Mouse (Mus musculus): ENCODE data around the gene Ugt1a9. TPM values are rescaled to one million over a fixed set of nuclear protein-coding genes. Genes with fewer than 3 reads are reported as not detected.
"Not testable (repeated sequence)": the region's sequence is repeated elsewhere in the genome, so short reads cannot be mapped to it uniquely, and the experiment has no call there.

The Ugt1a9 gene
- polyA plus RNA-seq (2011; ENCODE audit: insufficient read depth, insufficient read length, low replicate concordance, missing spikeins) = not detected in 2 replicates

DNA sequence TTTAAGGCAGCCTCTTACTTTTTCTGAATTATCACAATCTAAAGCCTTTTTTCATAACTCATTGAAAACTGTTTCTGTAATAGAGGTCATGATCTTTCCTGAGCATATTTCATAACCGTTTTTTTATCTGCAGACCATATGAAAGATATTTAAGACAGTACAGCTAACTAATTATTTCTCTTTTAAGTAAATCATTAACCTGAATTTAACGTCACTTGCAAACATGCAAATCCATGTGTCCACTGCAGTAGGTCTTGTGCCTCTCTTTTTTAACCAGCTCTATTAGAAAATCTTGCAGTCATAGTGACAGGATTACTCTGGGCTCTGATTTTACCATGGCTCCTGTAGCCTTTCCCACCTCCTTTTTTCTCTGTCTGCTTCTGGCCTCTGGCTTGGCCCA lies at the start of gene Ugt1a9:
Gene Ugt1a9 (plus strand): TSS at position 306 of the 400 bp plus-strand sequence.
- Histone ChIP-seq H3K4me1 (ENCODE audit: control insufficient read depth, insufficient read depth, low read length) (no peaks in the 10 kb centered on the region), H3K27ac (ENCODE audit: control insufficient read depth, insufficient read depth, low read depth, low read length, poor library complexity) (no peak within 1 kb of the TSS), H3K4me3 (replicated peaks; ENCODE audit: control insufficient read depth, low read depth, low read length) (no peak within 1 kb of the TSS)
- 75% methylated on average over 2 of the region's 2 CpGs for WGBS
- TF ChIP-seq POLR2A (IDR thresholded peaks at IDR 0.05; ENCODE audit: borderline replicate concordance, control insufficient read depth, low read depth, low read length) = no peak
- no peak for TF ChIP-seq CTCF (IDR thresholded peaks at IDR 0.05; ENCODE audit: control insufficient read depth, insufficient read depth, low read length)

DNA sequence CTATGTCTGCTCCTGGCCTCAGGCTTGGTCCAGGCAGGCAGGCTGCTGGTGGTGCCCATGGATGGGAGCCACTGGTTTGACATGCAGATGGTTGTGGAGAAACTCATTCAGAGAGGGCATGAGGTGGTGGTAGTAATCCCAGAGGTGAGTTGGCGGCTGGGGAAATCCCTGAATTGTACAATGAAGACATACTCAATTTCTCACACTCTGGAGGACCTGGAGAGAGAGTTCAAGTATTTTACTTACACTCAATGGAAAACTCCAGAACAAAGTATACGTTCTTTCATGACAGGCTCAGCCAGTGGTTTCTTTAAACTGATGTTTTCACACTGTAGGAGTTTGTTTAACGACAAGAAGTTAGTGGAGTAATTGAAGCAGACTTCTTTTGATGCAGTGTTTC lies 45.4 kb upstream of the Ugt1a9 start:
- 72% methylated on average over 3 of the region's 3 CpGs for WGBS
- not testable (repeated sequence) for H3K4me3 ChIP-seq (replicated peaks; ENCODE audit: control insufficient read depth, low read depth, low read length); H3K4me1 ChIP-seq (ENCODE audit: control insufficient read depth, insufficient read depth, low read length); H3K27ac ChIP-seq (ENCODE audit: control insufficient read depth, insufficient read depth, low read depth, low read length, poor library complexity)

DNA sequence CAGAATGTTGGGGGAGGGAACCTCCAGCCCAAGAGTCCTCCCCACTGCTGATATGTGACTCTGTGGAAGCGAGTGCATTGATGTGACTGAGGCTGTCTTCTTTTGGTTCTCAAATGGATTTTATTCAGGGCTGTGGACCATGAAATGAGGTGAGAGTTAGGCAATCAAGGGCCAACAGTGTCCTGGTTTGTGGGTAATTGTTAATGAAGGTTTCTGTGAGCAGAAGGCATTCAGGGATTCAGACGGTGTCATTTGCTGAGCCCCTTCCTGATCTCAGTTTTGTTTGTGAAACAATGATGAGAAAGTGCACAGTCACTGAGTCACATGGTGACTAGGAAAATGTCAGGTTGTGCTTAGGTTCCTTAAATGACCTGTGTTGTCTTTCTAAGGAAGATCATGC lies 27.6 kb upstream of the Ugt1a9 start:
- not testable (repeated sequence) for H3K4me3 ChIP-seq (replicated peaks; ENCODE audit: control insufficient read depth, low read depth, low read length); H3K4me1 ChIP-seq (ENCODE audit: control insufficient read depth, insufficient read depth, low read length); H3K27ac ChIP-seq (ENCODE audit: control insufficient read depth, insufficient read depth, low read depth, low read length, poor library complexity)
- 25% methylated on average over 1 of the region's 2 CpGs for WGBS

DNA sequence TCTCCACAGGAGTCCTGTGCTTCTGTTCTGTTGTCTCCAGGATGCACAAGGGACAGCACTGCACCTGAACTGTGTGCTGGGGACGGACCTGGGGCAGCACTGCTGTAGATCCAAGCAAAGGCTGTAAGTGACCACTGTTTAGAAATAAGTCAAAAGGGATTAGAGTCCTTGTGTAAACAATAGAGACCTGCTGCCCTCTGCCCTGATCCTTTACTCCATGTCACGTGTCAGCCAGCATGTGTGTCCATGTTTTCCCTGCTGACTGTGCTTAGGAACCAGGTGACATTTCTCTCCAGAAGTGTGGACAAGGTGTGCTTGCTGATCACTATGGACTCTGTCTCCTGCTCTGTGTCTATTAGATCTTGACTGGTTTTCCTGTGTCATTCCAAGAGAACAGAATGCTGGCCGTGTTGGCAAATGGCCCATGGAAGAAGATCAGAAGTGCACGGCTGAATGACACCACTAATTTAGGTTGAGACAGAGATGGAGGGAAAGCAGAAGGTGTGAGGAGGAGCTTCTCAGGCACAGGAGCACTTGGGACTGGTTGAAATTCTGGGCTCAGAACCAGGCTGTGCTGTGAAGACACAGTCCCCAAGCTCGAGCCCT lies 25.7 kb upstream of the Ugt1a9 start:
- WGBS = 81% methylated on average over 4 of the region's 5 CpGs

DNA sequence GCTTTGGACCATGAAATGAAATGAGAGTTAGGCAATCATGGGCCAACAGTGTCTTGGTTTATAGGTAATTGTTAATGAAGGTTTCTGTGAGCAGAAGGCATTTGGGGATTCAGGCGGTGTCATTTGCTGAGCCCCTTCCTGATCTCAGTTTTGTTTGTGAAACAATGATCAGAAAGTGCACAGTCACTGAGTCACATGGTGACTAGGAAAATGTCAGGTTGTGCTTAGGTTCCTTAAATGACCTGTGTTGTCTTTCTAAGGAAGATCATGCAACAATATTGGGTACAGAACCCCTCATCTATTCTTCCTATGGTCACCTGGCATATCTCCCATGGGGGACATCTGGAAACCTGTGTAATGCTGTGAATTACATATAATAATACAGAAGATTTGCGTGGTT lies 23.2 kb upstream of the Ugt1a9 start:
- not testable (repeated sequence) for H3K4me1 ChIP-seq (ENCODE audit: control insufficient read depth, insufficient read depth, low read length); H3K4me3 ChIP-seq (replicated peaks; ENCODE audit: control insufficient read depth, low read depth, low read length); H3K27ac ChIP-seq (ENCODE audit: control insufficient read depth, insufficient read depth, low read depth, low read length, poor library complexity)
- 66% methylated on average over 2 of the region's 2 CpGs for WGBS

More for the DNA sequence above, 25.7 kb upstream of the Ugt1a9 start:
- H3K4me3 ChIP-seq (replicated peaks; ENCODE audit: control insufficient read depth, low read depth, low read length); H3K27ac ChIP-seq (ENCODE audit: control insufficient read depth, insufficient read depth, low read depth, low read length, poor library complexity); H3K4me1 ChIP-seq (ENCODE audit: control insufficient read depth, insufficient read depth, low read length): not testable (repeated sequence)

DNA sequence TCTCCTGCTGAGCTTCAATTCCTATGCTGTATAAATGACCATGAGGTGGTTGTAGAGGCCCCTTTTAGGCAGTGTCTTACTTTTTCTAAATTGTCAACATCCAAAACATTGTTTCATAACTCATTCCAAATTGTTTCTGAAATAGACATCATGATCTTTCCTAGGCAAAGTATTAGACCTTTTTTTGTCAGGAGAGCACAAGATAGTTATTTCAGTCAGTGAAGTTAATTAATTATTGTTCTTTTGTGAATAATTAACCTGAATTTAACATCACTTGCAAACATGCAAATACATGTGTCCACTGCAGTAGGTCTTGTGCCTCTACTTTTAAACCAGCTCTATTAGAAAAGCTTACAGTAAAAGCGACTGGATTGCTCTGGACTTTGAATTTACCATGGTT lies 15.5 kb upstream of the Ugt1a9 start, which contains the start of gene Ugt1a10:
Gene Ugt1a10 (plus strand): TSS at position 301 of the 400 bp plus-strand sequence.
- no peak for TF ChIP-seq POLR2A (IDR thresholded peaks at IDR 0.05; ENCODE audit: borderline replicate concordance, control insufficient read depth, low read depth, low read length)
- 60% methylated on average over 1 of the region's 1 CpGs for WGBS
- no peaks in the 10 kb centered on the region for H3K4me1 ChIP-seq (ENCODE audit: control insufficient read depth, insufficient read depth, low read length)
- no peak within 1 kb of the TSS for H3K4me3 ChIP-seq (replicated peaks; ENCODE audit: control insufficient read depth, low read depth, low read length)
- H3K27ac ChIP-seq (ENCODE audit: control insufficient read depth, insufficient read depth, low read depth, low read length, poor library complexity) = no peak within 1 kb of the TSS

DNA sequence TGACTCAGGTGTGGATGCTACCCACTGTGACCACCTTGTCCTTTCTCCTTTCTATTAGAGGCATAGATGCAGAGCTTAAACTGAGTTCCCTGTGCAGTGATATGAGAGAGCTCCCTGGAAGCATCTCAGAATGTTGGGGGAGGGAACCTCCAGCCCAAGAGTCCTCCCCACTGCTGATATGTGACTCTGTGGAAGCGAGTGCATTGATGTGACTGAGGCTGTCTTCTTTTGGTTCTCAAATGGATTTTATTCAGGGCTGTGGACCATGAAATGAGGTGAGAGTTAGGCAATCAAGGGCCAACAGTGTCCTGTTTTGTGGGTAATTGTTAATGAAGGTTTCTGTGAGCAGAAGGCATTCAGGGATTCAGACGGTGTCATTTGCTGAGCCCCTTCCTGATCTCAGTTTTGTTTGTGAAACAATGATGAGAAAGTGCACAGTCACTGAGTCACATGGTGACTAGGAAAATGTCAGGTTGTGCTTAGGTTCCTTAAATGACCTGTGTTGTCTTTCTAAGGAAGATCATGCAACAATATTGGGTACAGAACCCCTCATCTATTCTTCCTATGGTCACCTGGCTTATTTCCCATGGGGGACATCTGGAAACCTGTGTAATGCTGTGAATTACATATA lies 4.0 kb upstream of the Ugt1a9 start:
- H3K4me1 ChIP-seq (ENCODE audit: control insufficient read depth, insufficient read depth, low read length); H3K4me3 ChIP-seq (replicated peaks; ENCODE audit: control insufficient read depth, low read depth, low read length); H3K27ac ChIP-seq (ENCODE audit: control insufficient read depth, insufficient read depth, low read depth, low read length, poor library complexity): not testable (repeated sequence)
- WGBS = 23% methylated on average over 1 of the region's 2 CpGs

DNA sequence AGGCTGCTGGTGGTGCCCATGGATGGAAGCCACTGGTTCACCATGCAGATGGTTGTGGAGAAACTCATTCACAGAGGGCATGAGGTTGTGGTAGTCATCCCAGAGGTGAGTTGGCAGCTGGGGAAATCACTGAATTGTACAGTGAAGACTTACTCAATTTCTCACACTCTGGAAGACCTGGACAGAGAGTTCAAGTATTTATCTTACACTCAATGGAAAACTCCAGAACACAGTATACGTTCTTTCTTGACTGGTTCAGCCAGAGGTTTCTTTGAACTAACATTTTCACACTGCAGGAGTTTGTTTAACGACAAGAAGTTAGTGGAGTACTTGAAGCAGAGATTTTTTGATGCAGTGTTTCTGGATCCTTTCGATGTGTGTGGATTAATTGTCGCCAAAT lies 302 bp downstream of the Ugt1a9 start:
- Histone ChIP-seq H3K4me3 (replicated peaks; ENCODE audit: control insufficient read depth, low read depth, low read length) (no peak overlapping the region), H3K27ac (ENCODE audit: control insufficient read depth, insufficient read depth, low read depth, low read length, poor library complexity) (no peak overlapping the region), H3K4me1 (ENCODE audit: control insufficient read depth, insufficient read depth, low read length) (no peaks in the 10 kb centered on the region)
- WGBS = 80% methylated on average over 4 of the region's 4 CpGs
- TF ChIP-seq CTCF (IDR thresholded peaks at IDR 0.05; ENCODE audit: control insufficient read depth, insufficient read depth, low read length) (no peak), POLR2A (IDR thresholded peaks at IDR 0.05; ENCODE audit: borderline replicate concordance, control insufficient read depth, low read depth, low read length) (no peak)

DNA sequence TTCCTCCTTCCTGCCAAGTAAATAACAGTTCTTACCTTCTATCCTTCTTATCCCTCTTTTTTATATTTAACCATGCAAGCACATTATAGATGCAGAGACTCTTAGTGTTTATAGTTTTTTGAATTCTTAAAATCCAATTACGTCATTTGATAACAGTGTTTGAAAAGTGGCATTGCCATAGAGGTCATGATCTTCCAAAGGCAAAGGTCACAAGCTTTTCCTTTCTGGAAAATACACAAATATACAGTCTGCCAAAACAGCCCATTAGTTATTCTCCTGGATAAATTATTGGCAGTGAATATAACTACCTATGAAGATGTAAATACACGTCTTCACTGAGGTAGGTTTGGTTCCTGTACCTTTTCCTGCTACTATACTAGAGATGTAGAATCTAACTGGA lies 3.9 kb downstream of the Ugt1a9 start:
- WGBS = 77% methylated on average over 2 of the region's 2 CpGs

More for the DNA sequence above, 3.9 kb downstream of the Ugt1a9 start:
- no peak overlapping the region for H3K27ac ChIP-seq (ENCODE audit: control insufficient read depth, insufficient read depth, low read depth, low read length, poor library complexity)
- no peak for TF ChIP-seq CTCF (IDR thresholded peaks at IDR 0.05; ENCODE audit: control insufficient read depth, insufficient read depth, low read length)
- no peak for TF ChIP-seq POLR2A (IDR thresholded peaks at IDR 0.05; ENCODE audit: borderline replicate concordance, control insufficient read depth, low read depth, low read length)
- H3K4me3 ChIP-seq (replicated peaks; ENCODE audit: control insufficient read depth, low read depth, low read length) = no peak overlapping the region
- H3K4me1 ChIP-seq (ENCODE audit: control insufficient read depth, insufficient read depth, low read length) = no peaks in the 10 kb centered on the region
